Mouse (Mus musculus): ENCODE results near the gene 2010111I01Rik. TPM values are rescaled to one million over a fixed set of nuclear protein-coding genes. Genes with fewer than 3 reads are reported as not detected.

Gene 2010111I01Rik
- polyA plus RNA-seq, 1 experiment = 22.5 TPM

DNA sequence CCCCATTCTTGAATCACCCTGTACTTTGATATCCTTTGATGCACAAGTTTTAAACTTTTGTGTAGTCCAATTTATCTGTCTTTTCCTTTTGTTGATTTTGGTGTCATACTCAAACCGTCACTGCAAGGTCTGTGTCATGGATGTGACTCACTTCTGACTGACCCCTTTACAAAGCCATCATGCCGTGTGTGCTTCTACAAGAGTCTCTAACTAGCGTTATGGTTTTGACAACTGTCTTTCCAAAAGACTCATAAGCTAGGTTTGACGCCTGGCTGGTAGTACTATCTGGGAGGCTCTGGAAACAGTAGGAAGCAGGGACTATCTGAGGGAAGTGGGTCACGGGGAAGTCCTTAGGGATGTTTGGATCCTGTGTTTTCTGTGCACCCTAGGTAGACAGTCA lies 351.7 kb downstream of the 2010111I01Rik start:
- Histone ChIP-seq H3K4me1 (ENCODE audit: control insufficient read depth, insufficient read depth, insufficient read length) (no peaks in the 10 kb centered on the region), H3K27ac (ENCODE audit: insufficient read depth, low read length) (no peak overlapping the region), H3K4me3 (ENCODE audit: extremely low read depth, insufficient read depth, insufficient read length) (no peak overlapping the region), H3K27me3 (ENCODE audit: control insufficient read depth, insufficient read depth, low read length) (no peaks in the 10 kb centered on the region), H3K36me3 (ENCODE audit: control insufficient read depth, insufficient read depth, low read length) (peaks cover 3% of the 10 kb centered on the region)
- WGBS = 95% methylated on average over 5 of the region's 5 CpGs
- no peak for TF ChIP-seq CTCF (IDR thresholded peaks at IDR 0.05; ENCODE audit: extremely low read depth, insufficient read depth, insufficient read length, insufficient replicate concordance)
- TF ChIP-seq POLR2A (IDR thresholded peaks at IDR 0.05; ENCODE audit: low read depth, low read length) = no peak
- DNase-seq (ENCODE audit: low read depth in 1 of 2, low spot score in 2 of 2) = no peak

- peaks cover 3% of the 10 kb centered on the region for H3K36me3 ChIP-seq (ENCODE audit: control insufficient read depth, insufficient read depth, low read length)
- H3K4me3 ChIP-seq (ENCODE audit: extremely low read depth, insufficient read depth, insufficient read length) = no peak overlapping the region
- TF ChIP-seq POLR2A (IDR thresholded peaks at IDR 0.05; ENCODE audit: low read depth, low read length) (no peak), CTCF (IDR thresholded peaks at IDR 0.05; ENCODE audit: extremely low read depth, insufficient read depth, insufficient read length, insufficient replicate concordance) (no peak)
- H3K27me3 ChIP-seq (ENCODE audit: control insufficient read depth, insufficient read depth, low read length) = no peaks in the 10 kb centered on the region
- no peaks in the 10 kb centered on the region for H3K4me1 ChIP-seq (ENCODE audit: control insufficient read depth, insufficient read depth, insufficient read length)
- no peak for DNase-seq (ENCODE audit: low read depth in 1 of 2, low spot score in 2 of 2)
- H3K27ac ChIP-seq (ENCODE audit: insufficient read depth, low read length) = no peak overlapping the region
- 84% methylated on average over 7 of the region's 7 CpGs for WGBS
Measured at GRCm38 (mm10) chr13:63317681-63318104, 353.0 kb downstream of the 2010111I01Rik start.

- WGBS = 93% methylated on average over 7 of the region's 7 CpGs
Measured at GRCm38 (mm10) chr13:63319814-63320213, 355.1 kb downstream of the 2010111I01Rik start.

GRCm38 (mm10) chr13:63321689-63322088 lies 357.0 kb downstream of the 2010111I01Rik start:
- no peak overlapping the region for H3K4me3 ChIP-seq (ENCODE audit: extremely low read depth, insufficient read depth, insufficient read length)
- no peak for DNase-seq (ENCODE audit: low read depth in 1 of 2, low spot score in 2 of 2)
- TF ChIP-seq POLR2A (IDR thresholded peaks at IDR 0.05; ENCODE audit: low read depth, low read length) = no peak
- no peak for TF ChIP-seq CTCF (IDR thresholded peaks at IDR 0.05; ENCODE audit: extremely low read depth, insufficient read depth, insufficient read length, insufficient replicate concordance)

More at GRCm38 (mm10) chr13:63319814-63320213, 355.1 kb downstream of the 2010111I01Rik start:
- no peak for DNase-seq (ENCODE audit: low read depth in 1 of 2, low spot score in 2 of 2)
- H3K36me3 ChIP-seq (ENCODE audit: control insufficient read depth, insufficient read depth, low read length) = peaks cover 3% of the 10 kb centered on the region
- no peaks in the 10 kb centered on the region for H3K27me3 ChIP-seq (ENCODE audit: control insufficient read depth, insufficient read depth, low read length)
- TF ChIP-seq CTCF (IDR thresholded peaks at IDR 0.05; ENCODE audit: extremely low read depth, insufficient read depth, insufficient read length, insufficient replicate concordance) = no peak
- no peak for TF ChIP-seq POLR2A (IDR thresholded peaks at IDR 0.05; ENCODE audit: low read depth, low read length)
- no peaks in the 10 kb centered on the region for H3K4me1 ChIP-seq (ENCODE audit: control insufficient read depth, insufficient read depth, insufficient read length)
- H3K27ac ChIP-seq (ENCODE audit: insufficient read depth, low read length) = no peak overlapping the region
- no peak overlapping the region for H3K4me3 ChIP-seq (ENCODE audit: extremely low read depth, insufficient read depth, insufficient read length)

GRCm38 (mm10) chr13:63322756-63323155 lies 358.1 kb downstream of the 2010111I01Rik start:
- TF ChIP-seq POLR2A (IDR thresholded peaks at IDR 0.05; ENCODE audit: low read depth, low read length) = no peak
- no peak for TF ChIP-seq CTCF (IDR thresholded peaks at IDR 0.05; ENCODE audit: extremely low read depth, insufficient read depth, insufficient read length, insufficient replicate concordance)
- no peaks in the 10 kb centered on the region for H3K36me3 ChIP-seq (ENCODE audit: control insufficient read depth, insufficient read depth, low read length)
- 92% methylated on average over 6 of the region's 6 CpGs for WGBS

More at GRCm38 (mm10) chr13:63321689-63322088, 357.0 kb downstream of the 2010111I01Rik start:
- 87% methylated on average over 5 of the region's 5 CpGs for WGBS
- Histone ChIP-seq H3K27ac (ENCODE audit: insufficient read depth, low read length) (no peak overlapping the region), H3K4me1 (ENCODE audit: control insufficient read depth, insufficient read depth, insufficient read length) (no peaks in the 10 kb centered on the region), H3K36me3 (ENCODE audit: control insufficient read depth, insufficient read depth, low read length) (no peaks in the 10 kb centered on the region), H3K27me3 (ENCODE audit: control insufficient read depth, insufficient read depth, low read length) (no peaks in the 10 kb centered on the region)

GRCm38 (mm10) chr13:63323286-63324075 lies 358.8 kb downstream of the 2010111I01Rik start:
- Histone ChIP-seq H3K4me1 (ENCODE audit: control insufficient read depth, insufficient read depth, insufficient read length) (no peaks in the 10 kb centered on the region), H3K36me3 (ENCODE audit: control insufficient read depth, insufficient read depth, low read length) (no peaks in the 10 kb centered on the region), H3K4me3 (ENCODE audit: extremely low read depth, insufficient read depth, insufficient read length) (no peak overlapping the region), H3K27ac (ENCODE audit: insufficient read depth, low read length) (no peak overlapping the region; the same call in 1 of the 2 replicates), H3K27me3 (ENCODE audit: control insufficient read depth, insufficient read depth, low read length) (no peaks in the 10 kb centered on the region)
- no peak for TF ChIP-seq CTCF (IDR thresholded peaks at IDR 0.05; ENCODE audit: extremely low read depth, insufficient read depth, insufficient read length, insufficient replicate concordance)
- no peak for TF ChIP-seq POLR2A (IDR thresholded peaks at IDR 0.05; ENCODE audit: low read depth, low read length)
- DNase-seq (ENCODE audit: low read depth in 1 of 2, low spot score in 2 of 2) = no peak
- WGBS = 85% methylated on average over 9 of the region's 9 CpGs

More at GRCm38 (mm10) chr13:63322756-63323155, 358.1 kb downstream of the 2010111I01Rik start:
- Histone ChIP-seq H3K27ac (ENCODE audit: insufficient read depth, low read length) (no peak overlapping the region), H3K27me3 (ENCODE audit: control insufficient read depth, insufficient read depth, low read length) (no peaks in the 10 kb centered on the region), H3K4me3 (ENCODE audit: extremely low read depth, insufficient read depth, insufficient read length) (no peak overlapping the region), H3K4me1 (ENCODE audit: control insufficient read depth, insufficient read depth, insufficient read length) (no peaks in the 10 kb centered on the region)
- no peak for DNase-seq (ENCODE audit: low read depth in 1 of 2, low spot score in 2 of 2)

DNA sequence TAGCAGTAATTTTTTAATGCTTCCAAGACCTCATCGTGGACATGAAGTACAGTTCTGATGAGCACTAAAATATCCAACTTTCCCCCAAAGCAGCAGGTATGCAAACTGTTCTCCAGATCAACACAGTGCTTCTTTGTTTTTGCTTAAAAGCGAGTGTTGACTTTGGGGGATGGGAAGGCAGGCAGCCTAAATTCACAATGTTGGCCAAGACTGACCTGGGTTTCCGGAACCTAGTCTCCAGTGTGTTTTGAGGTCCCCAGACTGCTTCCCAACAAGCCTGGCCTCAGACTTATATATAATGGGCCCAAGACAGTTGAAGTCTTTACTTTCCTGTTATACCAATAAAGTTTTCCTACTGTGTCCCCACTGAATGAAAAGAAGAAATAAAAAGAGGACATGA lies 359.6 kb downstream of the 2010111I01Rik start:
- Histone ChIP-seq H3K27me3 (ENCODE audit: control insufficient read depth, insufficient read depth, low read length) (no peaks in the 10 kb centered on the region), H3K27ac (ENCODE audit: insufficient read depth, low read length) (no peak overlapping the region), H3K36me3 (ENCODE audit: control insufficient read depth, insufficient read depth, low read length) (no peaks in the 10 kb centered on the region), H3K4me1 (ENCODE audit: control insufficient read depth, insufficient read depth, insufficient read length) (no peaks in the 10 kb centered on the region), H3K4me3 (ENCODE audit: extremely low read depth, insufficient read depth, insufficient read length) (no peak overlapping the region)
- WGBS = 94% methylated on average over 3 of the region's 3 CpGs
- no peak for TF ChIP-seq CTCF (IDR thresholded peaks at IDR 0.05; ENCODE audit: extremely low read depth, insufficient read depth, insufficient read length, insufficient replicate concordance)
- TF ChIP-seq POLR2A (IDR thresholded peaks at IDR 0.05; ENCODE audit: low read depth, low read length) = no peak
- DNase-seq (ENCODE audit: low read depth in 1 of 2, low spot score in 2 of 2) = no peak
